Mouse (Mus musculus) midbrain, embryonic 16.5 days (tissue): ENCODE results near the gene 4632433K11Rik. TPM values are rescaled to one million over a fixed set of nuclear protein-coding genes. Genes with fewer than 3 reads are reported as not detected.

Experiments
- ATAC-seq: fragments of 200-750 bp; cut with Nextera tagmentation; 2 replicates; pipeline ENCODE4 v1.8.0; 2017; ENCODE audit warnings: moderate TSS enrichment
- H3K27ac ChIP-seq: fragments of 300-500 bp; sonication (generic); 2 replicates; pipeline ENCODE4 v1.5.1; 2014; ENCODE audit warnings: mild to moderate bottlenecking, low read length, mixed read lengths
- H3K27me3 ChIP-seq: fragments of 300-500 bp; sonication (generic); 2 replicates; pipeline ENCODE4 v1.6.1; 2014; ENCODE audit warnings: low read depth, low read length, mixed read lengths; ENCODE audit not compliant: control insufficient read depth, insufficient read depth
- H3K36me3 ChIP-seq: fragments of 300-500 bp; sonication (generic); 2 replicates; pipeline ENCODE4 v1.6.1; 2014; ENCODE audit warnings: mild to moderate bottlenecking, low read length, moderate library complexity, mixed read lengths; ENCODE audit not compliant: control insufficient read depth, insufficient read depth
- H3K4me1 ChIP-seq: fragments of 300-500 bp; sonication (generic); 2 replicates; pipeline ENCODE4 v1.6.1; 2014; ENCODE audit warnings: mild to moderate bottlenecking, low read length, mixed read lengths; ENCODE audit not compliant: control insufficient read depth, insufficient read depth
- H3K4me2 ChIP-seq: fragments of 300-500 bp; sonication (generic); 2 replicates; pipeline ENCODE4 v1.6.1; 2014; ENCODE audit warnings: mild to moderate bottlenecking, low read length, mixed read lengths
- H3K4me3 ChIP-seq: fragments of 300-500 bp; sonication (generic); 2 replicates; pipeline ENCODE4 v1.5.1; 2014; ENCODE audit warnings: low read depth, mild to moderate bottlenecking, low read length, moderate library complexity, mixed read lengths
- H3K9ac ChIP-seq: fragments of 300-500 bp; sonication (generic); 2 replicates; pipeline ENCODE4 v1.6.1; 2014; ENCODE audit warnings: low read depth, low read length, mixed read lengths
- H3K9me3 ChIP-seq: fragments of 300-500 bp; sonication (generic); replicated peaks from 2 replicates; pipeline ENCODE4 v1.6.1; 2014; ENCODE audit warnings: mild to moderate bottlenecking, low read length, mixed read lengths; ENCODE audit not compliant: control insufficient read depth, poor library complexity, severe bottlenecking
- WGBS: fragments of 180-500 bp; shearing (Covaris S2); extraction: QIAGEN DNeasy Blood & Tissue Kit; methylation state at CpG from one replicate; pipeline ENCODE4 v1.1.7; 2014; 5-methylcytosine and 5-hydroxymethylcytosine counted together
- polyA plus RNA-seq: library from polyadenylated mRNA; unstranded; fragments of >200 nt; fragmentation: Nextera tagmentation; extraction: Ambion mirVana; gene quantifications from 2 replicates; pipeline ENCODE4 v1.2.1, GENCODE M21; 2015

Gene 4632433K11Rik
- not detected in 2 replicates for polyA plus RNA-seq

GRCm38 (mm10) chr7:5033818-5034217, at the start of gene 4632433K11Rik:
Gene 4632433K11Rik (plus strand): TSS chr7:5034118.
- 92% methylated on average over 3 of the region's 3 CpGs for WGBS
- Histone ChIP-seq H3K4me1 (peaks cover 4% of the 10 kb centered on the region; the same call in 1 of the 2 replicates), H3K36me3 (peaks cover 41% of the 10 kb centered on the region), H3K9ac (no peak within 1 kb of the TSS), H3K4me3 (no peak within 1 kb of the TSS), H3K4me2 (no peak within 1 kb of the TSS), H3K27ac (no peak within 1 kb of the TSS), H3K27me3 (no peaks in the 10 kb centered on the region), H3K9me3 (peaks cover 14% of the 10 kb centered on the region)
- no peak for ATAC-seq

DNA sequence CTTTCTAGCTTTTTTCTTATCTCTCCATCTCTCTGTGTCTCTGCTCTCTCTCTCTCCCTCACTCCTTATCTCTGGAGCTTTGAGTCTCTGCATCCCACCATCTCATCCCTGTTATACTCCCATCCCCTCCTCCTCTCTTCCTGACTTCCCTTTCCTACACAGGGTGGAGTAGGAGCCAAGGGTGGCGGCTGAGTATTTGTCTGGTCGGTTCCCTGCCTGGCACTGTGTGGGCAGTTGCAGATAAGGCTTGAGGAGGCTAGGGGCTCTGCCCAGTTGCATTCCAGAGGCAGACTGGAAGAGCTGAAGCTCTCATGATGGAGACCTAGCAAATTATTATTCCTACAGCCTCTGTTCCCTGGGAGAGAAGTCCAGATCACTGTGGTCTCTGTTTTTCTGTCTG, 45.7 kb upstream of the 4632433K11Rik start:
- WGBS: 86% methylated on average over 2 of the region's 2 CpGs
- ATAC-seq: no peak

GRCm38 (mm10) chr7:4993347-4993998, 40.4 kb upstream of the 4632433K11Rik start:
- no peak for ATAC-seq
- no peaks in the 10 kb centered on the region for H3K9me3 ChIP-seq
- peaks cover 24% of the 10 kb centered on the region for H3K4me1 ChIP-seq
- H3K9ac ChIP-seq: 0 out of 2 replicates have a peak overlapping the region, but pooled peaks have one; percentile 5
- H3K27me3 ChIP-seq: no peaks in the 10 kb centered on the region
- WGBS: 42% methylated on average over 50 of the region's 55 CpGs
- H3K4me3 ChIP-seq: peak overlapping the region; percentile 18
- no peak overlapping the region for H3K27ac ChIP-seq
- peak overlapping the region; percentile 91 for H3K4me2 ChIP-seq
- peaks cover 14% of the 10 kb centered on the region for H3K36me3 ChIP-seq

More for the DNA sequence above, 45.7 kb upstream of the 4632433K11Rik start:
- Histone ChIP-seq H3K27me3 (no peaks in the 10 kb centered on the region), H3K9me3 (no peaks in the 10 kb centered on the region), H3K36me3 (peaks cover 8% of the 10 kb centered on the region), H3K9ac (no peak overlapping the region), H3K27ac (no peak overlapping the region), H3K4me2 (no peak overlapping the region), H3K4me3 (no peak overlapping the region), H3K4me1 (no peaks in the 10 kb centered on the region)

DNA sequence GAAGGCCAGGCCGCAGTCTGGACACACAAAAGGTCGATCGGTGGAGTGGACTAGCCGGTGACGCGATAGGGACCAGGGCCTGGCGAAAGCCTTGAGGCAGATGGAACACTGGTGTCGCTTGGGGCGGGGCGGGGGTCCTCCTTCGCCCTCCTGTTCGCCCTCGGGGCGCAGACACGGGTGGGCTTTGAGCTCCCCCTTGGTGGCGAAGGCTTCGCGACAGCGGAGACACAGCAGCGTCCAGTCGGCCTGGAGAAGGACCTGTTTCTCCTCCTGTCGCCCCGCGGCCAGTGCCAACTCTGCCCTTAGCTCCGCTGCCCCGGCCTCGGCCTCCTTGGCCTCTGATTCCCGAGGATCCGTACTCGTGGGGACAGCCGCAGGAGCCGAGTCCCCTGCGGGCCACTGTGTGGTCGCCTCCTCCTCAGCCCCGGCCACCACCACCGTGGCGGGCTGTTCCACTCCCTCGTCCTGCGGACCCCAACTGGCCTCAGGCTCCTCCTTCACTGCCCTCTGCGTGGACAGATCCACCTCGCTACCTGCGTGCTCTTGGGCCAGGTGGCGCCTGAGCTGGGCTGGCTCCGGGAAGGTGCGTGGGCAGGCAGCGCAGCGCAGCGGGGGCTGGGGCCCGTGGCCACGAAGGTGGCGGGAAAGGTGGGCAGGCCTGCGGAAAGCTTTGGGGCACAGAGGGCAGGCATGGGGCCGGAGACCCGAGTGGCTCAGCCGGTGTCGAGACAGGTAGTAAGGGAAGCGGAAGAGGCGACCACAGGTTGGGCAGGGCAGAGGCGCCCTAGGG, 39.7 kb upstream of the 4632433K11Rik start:
- WGBS: 52% methylated on average over 59 of the region's 59 CpGs
- ATAC-seq: no peak
- H3K4me1 ChIP-seq: peaks cover 24% of the 10 kb centered on the region
- H3K36me3 ChIP-seq: peaks cover 14% of the 10 kb centered on the region
- peak overlapping the region; percentile 18 for H3K4me3 ChIP-seq
- peak overlapping the region; percentile 91 for H3K4me2 ChIP-seq
- H3K27ac ChIP-seq: no peak overlapping the region
- H3K27me3 ChIP-seq: no peaks in the 10 kb centered on the region
- no peak overlapping the region; the same call in 1 of the 2 replicates for H3K9ac ChIP-seq
- no peaks in the 10 kb centered on the region for H3K9me3 ChIP-seq

- Histone ChIP-seq H3K27ac (peak overlapping the region; percentile 85), H3K9ac (peak overlapping the region; percentile 91), H3K27me3 (no peaks in the 10 kb centered on the region), H3K4me3 (peak overlapping the region; percentile 66), H3K4me2 (peak overlapping the region; percentile 91), H3K9me3 (no peaks in the 10 kb centered on the region), H3K36me3 (peaks cover 14% of the 10 kb centered on the region), H3K4me1 (peaks cover 24% of the 10 kb centered on the region)
- 5% methylated on average over 14 of the region's 19 CpGs for WGBS
- ATAC-seq: peak; percentile 52
Observed at GRCm38 (mm10) chr7:4995268-4996002, 38.5 kb upstream of the 4632433K11Rik start.

DNA sequence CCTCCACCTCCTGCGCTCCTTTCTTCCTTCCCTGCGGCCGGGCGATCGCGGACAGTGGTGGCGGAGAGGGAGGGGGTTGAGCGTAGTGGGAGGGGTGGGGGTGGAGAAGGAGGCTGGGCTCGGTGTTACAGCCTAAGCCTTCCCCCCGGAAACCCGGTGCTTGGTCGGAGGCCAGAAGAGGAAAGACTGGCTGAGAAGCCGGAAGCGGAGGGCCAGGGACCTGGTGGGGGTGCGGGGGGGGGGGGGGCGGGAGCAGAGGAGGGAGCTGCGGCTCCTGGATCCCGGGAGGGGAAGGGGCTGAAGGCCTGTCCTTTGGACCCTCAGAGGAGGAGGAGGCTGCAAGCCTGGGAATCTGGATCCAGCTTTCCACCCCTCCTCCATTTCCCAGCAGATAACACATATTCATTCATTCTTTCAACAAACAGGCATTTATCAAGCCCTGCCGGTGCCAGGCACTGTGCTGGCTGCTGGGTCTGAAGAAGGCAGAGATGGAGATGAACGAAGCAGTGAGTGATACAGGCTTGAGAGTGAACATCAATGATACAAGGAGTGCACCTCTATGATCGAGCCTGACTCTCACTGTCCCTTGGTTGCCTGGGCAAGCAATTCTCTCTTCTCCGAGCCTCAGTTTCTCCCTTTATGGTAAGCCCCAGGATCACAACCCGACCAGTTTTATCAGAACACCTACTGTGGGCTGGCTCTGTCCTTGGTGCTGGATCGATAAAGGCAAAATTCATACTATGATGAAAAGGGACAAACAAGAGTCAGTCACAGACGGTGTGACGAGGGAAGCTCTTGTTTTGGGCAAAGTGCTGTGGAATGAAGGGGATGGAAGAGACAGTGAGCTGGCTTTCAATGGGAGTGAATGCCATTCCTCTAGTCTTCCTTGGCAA, 37.7 kb upstream of the 4632433K11Rik start, which contains the start of gene Zfp579:
TSS of gene Zfp579 (minus strand) at position 156 of the 893 bp plus-strand sequence.
- peaks cover 24% of the 10 kb centered on the region for H3K4me1 ChIP-seq
- 3% methylated on average over 13 of the region's 26 CpGs for WGBS
- H3K36me3 ChIP-seq: peaks cover 14% of the 10 kb centered on the region
- H3K9ac ChIP-seq: peak within 1 kb of the TSS; percentile 91
- H3K4me3 ChIP-seq: peak within 1 kb of the TSS; percentile 66
- peak within 1 kb of the TSS; percentile 91 for H3K4me2 ChIP-seq
- H3K9me3 ChIP-seq: no peaks in the 10 kb centered on the region
- peak within 1 kb of the TSS; percentile 85 for H3K27ac ChIP-seq
- ATAC-seq: peak; percentile 88
- H3K27me3 ChIP-seq: no peaks in the 10 kb centered on the region

DNA sequence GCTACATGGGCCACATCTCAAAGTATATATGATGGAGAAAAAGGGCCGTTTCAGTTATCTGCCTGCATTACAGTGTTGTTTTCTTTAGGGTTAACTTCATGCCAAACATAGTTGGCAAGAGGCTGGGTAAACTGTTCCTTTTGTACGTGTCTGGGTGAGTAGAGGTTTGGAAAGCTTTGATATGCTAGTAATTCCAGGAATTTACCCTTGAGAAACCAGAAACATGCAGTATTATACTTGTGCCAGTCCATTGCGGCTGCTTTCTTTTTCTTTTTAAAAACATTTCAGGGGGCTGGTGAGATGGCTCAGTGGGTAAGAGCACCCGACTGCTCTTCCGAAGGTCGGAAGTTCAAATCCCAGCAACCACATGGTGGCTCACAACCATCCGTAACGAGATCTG, 37.0 kb upstream of the 4632433K11Rik start:
- H3K27me3 ChIP-seq: no peaks in the 10 kb centered on the region
- H3K9ac ChIP-seq: peak overlapping the region; percentile 91
- H3K36me3 ChIP-seq: peaks cover 12% of the 10 kb centered on the region
- ATAC-seq: no peak
- H3K27ac ChIP-seq: peak overlapping the region; percentile 85
- H3K4me2 ChIP-seq: peak overlapping the region; percentile 91
- no peaks in the 10 kb centered on the region for H3K9me3 ChIP-seq
- 78% methylated on average over 6 of the region's 8 CpGs for WGBS
- peak overlapping the region; percentile 66 for H3K4me3 ChIP-seq
- peaks cover 24% of the 10 kb centered on the region for H3K4me1 ChIP-seq

DNA sequence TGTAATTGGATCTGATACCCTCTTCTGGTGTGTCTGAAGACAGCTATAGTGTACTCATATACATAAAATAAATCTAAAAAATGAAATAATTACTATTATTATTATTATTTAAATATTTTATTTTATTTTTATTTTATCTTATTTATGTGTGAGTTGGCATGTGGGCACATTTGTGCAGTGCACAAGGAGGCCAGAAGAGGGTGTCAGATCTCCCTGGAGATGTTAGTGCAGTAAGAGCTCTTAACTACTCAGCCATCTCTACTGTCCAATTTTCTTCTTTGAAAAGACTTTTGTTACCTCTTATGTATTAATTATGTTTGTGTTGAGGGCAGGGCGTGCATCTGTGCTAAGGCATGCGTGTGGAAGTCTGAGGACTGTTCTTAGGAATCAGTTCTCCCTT, 34.0 kb upstream of the 4632433K11Rik start:
- Histone ChIP-seq H3K27ac (no peak overlapping the region), H3K36me3 (no peaks in the 10 kb centered on the region), H3K27me3 (no peaks in the 10 kb centered on the region), H3K4me1 (peaks cover 11% of the 10 kb centered on the region), H3K9ac (no peak overlapping the region), H3K4me3 (no peak overlapping the region), H3K4me2 (no peak overlapping the region), H3K9me3 (no peaks in the 10 kb centered on the region)
- 67% methylated on average over 2 of the region's 2 CpGs for WGBS
- no peak for ATAC-seq
